Mouse (Mus musculus): ENCODE results near the gene 2210016L21Rik.
A peak's percentile ranks its signal among the peaks of the same experiment; 100 is the strongest.

The 2210016L21Rik gene

GRCm38 (mm10) chr5:114945072-114945471 is 3.1 kb downstream of the 2210016L21Rik start:
- DNase-seq, result peak; percentile 69 to 71

GRCm38 (mm10) chr5:114948891-114949290 is 6.9 kb downstream of the 2210016L21Rik start:
- peak; percentile 75 to 77 for DNase-seq

GRCm38 (mm10) chr5:114949316-114949715 is 7.4 kb downstream of the 2210016L21Rik start:
- DNase-seq, result no peak

GRCm38 (mm10) chr5:114949812-114950211 is 7.9 kb downstream of the 2210016L21Rik start:
- no peak for DNase-seq

GRCm38 (mm10) chr5:114950669-114951068 is 8.7 kb downstream of the 2210016L21Rik start:
- DNase-seq, result no peak

- DNase-seq, result no peak
Measured at GRCm38 (mm10) chr5:114951279-114951880, 9.4 kb downstream of the 2210016L21Rik start.

- DNase-seq, result no peak
Measured at GRCm38 (mm10) chr5:114953326-114953725, 11.4 kb downstream of the 2210016L21Rik start.

- DNase-seq, result no peak
Measured at GRCm38 (mm10) chr5:114958069-114958468, 16.1 kb downstream of the 2210016L21Rik start.

GRCm38 (mm10) chr5:114961590-114962360 is 19.8 kb downstream of the 2210016L21Rik start:
- DNase-seq, result peak; percentile 44 to 81

GRCm38 (mm10) chr5:114964315-114964966 is 22.5 kb downstream of the 2210016L21Rik start:
- peak; percentile 66 to 74 for DNase-seq

- peak; percentile 72 to 87 for DNase-seq
Measured at GRCm38 (mm10) chr5:114964967-114965898, 23.3 kb downstream of the 2210016L21Rik start.

- DNase-seq, result peak; percentile 39 to 74
Measured at GRCm38 (mm10) chr5:114967523-114968268, 25.7 kb downstream of the 2210016L21Rik start.

GRCm38 (mm10) chr5:114968651-114969050 is 26.7 kb downstream of the 2210016L21Rik start:
- peak; percentile 62 to 89 for DNase-seq

- DNase-seq, result peak; percentile 86 to 95
Measured at GRCm38 (mm10) chr5:114969064-114969463, 27.1 kb downstream of the 2210016L21Rik start.

GRCm38 (mm10) chr5:114969609-114970215 is 27.8 kb downstream of the 2210016L21Rik start:
- peak; percentile 36 to 51 for DNase-seq

- DNase-seq, result peak; percentile 71 to 91
Measured at GRCm38 (mm10) chr5:114970824-114971227, 28.9 kb downstream of the 2210016L21Rik start, which contains the start of gene Hnf1a. Hnf1a (minus strand) TSS chr5:114971094.

GRCm38 (mm10) chr5:114972201-114972600 is 30.2 kb downstream of the 2210016L21Rik start:
- peak in 1 of 2 experiments; percentile 28 for DNase-seq

- peak; percentile 62 to 74 for DNase-seq
Measured at GRCm38 (mm10) chr5:114973131-114973530, 31.2 kb downstream of the 2210016L21Rik start.

GRCm38 (mm10) chr5:114976935-114977334 is 35.0 kb downstream of the 2210016L21Rik start:
- no peak for DNase-seq

GRCm38 (mm10) chr5:114978473-114978872 is 36.5 kb downstream of the 2210016L21Rik start:
- DNase-seq, result peak; percentile 53 to 56

- DNase-seq, result peak in 1 of 2 experiments; percentile 36
Measured at GRCm38 (mm10) chr5:114978888-114979249, 36.9 kb downstream of the 2210016L21Rik start.
